Mouse (Mus musculus): ENCODE results near the gene Glrp1.

The Glrp1 gene

GRCm38 (mm10) chr1:88492415-88492814 is 17.5 kb downstream of the Glrp1 start:
- no peak for DNase-seq

GRCm38 (mm10) chr1:88491617-88492378 is 18.1 kb downstream of the Glrp1 start:
- DNase-seq: no peak

GRCm38 (mm10) chr1:88490164-88490563 is 19.7 kb downstream of the Glrp1 start:
- DNase-seq: no peak

- DNase-seq: no peak
Observed at GRCm38 (mm10) chr1:88488957-88489356, 20.9 kb downstream of the Glrp1 start.

GRCm38 (mm10) chr1:88486336-88486735 is 23.5 kb downstream of the Glrp1 start:
- DNase-seq: no peak

- no peak for DNase-seq
Observed at GRCm38 (mm10) chr1:88484059-88484458, 25.8 kb downstream of the Glrp1 start.

- peak; percentile 47 to 67 for DNase-seq
Observed at GRCm38 (mm10) chr1:88482142-88483099, 27.4 kb downstream of the Glrp1 start.

GRCm38 (mm10) chr1:88480594-88480993 is 29.3 kb downstream of the Glrp1 start:
- no peak for DNase-seq

- DNase-seq: peak in 1 of 2 experiments; percentile 46
Observed at GRCm38 (mm10) chr1:88478205-88478604, 31.7 kb downstream of the Glrp1 start.

- peak; percentile 33 to 74 for DNase-seq
Observed at GRCm38 (mm10) chr1:88476554-88477085, 33.2 kb downstream of the Glrp1 start.

GRCm38 (mm10) chr1:88475502-88475953 is 34.3 kb downstream of the Glrp1 start:
- peak; percentile 49 to 72 for DNase-seq

- DNase-seq: peak; percentile 68 to 85
Observed at GRCm38 (mm10) chr1:88474598-88474997, 35.3 kb downstream of the Glrp1 start.

GRCm38 (mm10) chr1:88473899-88474298 is 36.0 kb downstream of the Glrp1 start:
- no peak for DNase-seq

GRCm38 (mm10) chr1:88472258-88472657 is 37.6 kb downstream of the Glrp1 start:
- DNase-seq: no peak

- no peak for DNase-seq
Observed at GRCm38 (mm10) chr1:88469746-88470145, 40.1 kb downstream of the Glrp1 start.

- no peak for DNase-seq
Observed at GRCm38 (mm10) chr1:88468335-88468734, 41.5 kb downstream of the Glrp1 start.

- no peak for DNase-seq
Observed at GRCm38 (mm10) chr1:88467866-88468265, 42.0 kb downstream of the Glrp1 start.

- DNase-seq: no peak
Observed at GRCm38 (mm10) chr1:88466325-88467064, 43.4 kb downstream of the Glrp1 start.

- DNase-seq: peak; percentile 38 to 59
Observed at GRCm38 (mm10) chr1:88465722-88466121, 44.1 kb downstream of the Glrp1 start.

- no peak for DNase-seq
Observed at GRCm38 (mm10) chr1:88464109-88464905, 45.6 kb downstream of the Glrp1 start.

GRCm38 (mm10) chr1:88463241-88463640 is 46.6 kb downstream of the Glrp1 start:
- DNase-seq: peak in 1 of 2 experiments; percentile 30

- peak; percentile 28 to 44 for DNase-seq
Observed at GRCm38 (mm10) chr1:88462484-88462883, 47.4 kb downstream of the Glrp1 start.
